Mouse (Mus musculus) liver, embryonic 14.5 days (tissue): ENCODE data around the gene C1galt1c1. TPM values are rescaled to one million over a fixed set of nuclear protein-coding genes. Genes with fewer than 3 reads are reported as not detected.

Source experiments
- ATAC-seq: fragments of 200-750 bp; cut with Nextera tagmentation; 2 replicates; pipeline ENCODE4 v1.8.0; 2017; ENCODE audit warnings: moderate number of reproducible peaks, mild to moderate bottlenecking, moderate library complexity; ENCODE audit not compliant: insufficient read depth
- DNase-seq, 3 experiments: peaks; one replicate each; pipeline ENCODE4 v3.0.0-alpha.2; 2012 to 2013; ENCODE audit warnings: low read depth in 3 of 3, low spot score in 3 of 3
- H3K27ac ChIP-seq: fragments of 300-500 bp; sonication (generic); 2 replicates; pipeline ENCODE4 v1.5.1; 2014; ENCODE audit warnings: moderate library complexity, mild to moderate bottlenecking, control low read depth, inconsistent platforms
- H3K27me3 ChIP-seq: fragments of 300-500 bp; sonication (generic); 2 replicates; pipeline ENCODE4 v1.6.1; 2014; ENCODE audit warnings: mild to moderate bottlenecking, low read length, moderate library complexity; ENCODE audit not compliant: control insufficient read depth, insufficient read depth
- H3K36me3 ChIP-seq: fragments of 300-500 bp; sonication (generic); replicated peaks from 2 replicates; pipeline ENCODE4 v1.6.1; 2014; ENCODE audit warnings: low read depth; ENCODE audit not compliant: control insufficient read depth, insufficient read depth
- H3K4me1 ChIP-seq, 2 experiments: fragments of 200-500 bp in 1 of 2; fragments of 300-500 bp in 1 of 2; sonication (generic) in 1 of 2; replicated peaks; 2 replicates each; pipeline ENCODE4 v1.6.1; 2012 to 2014; ENCODE audit warnings: antibody characterized with exemption in 1 of 2, inconsistent platforms in 1 of 2, low read length in 1 of 2; ENCODE audit not compliant: control insufficient read depth in 2 of 2, insufficient read depth in 2 of 2
- H3K4me2 ChIP-seq: fragments of 300-500 bp; sonication (generic); 2 replicates; pipeline ENCODE4 v1.6.1; 2014; ENCODE audit warnings: low read depth, mild to moderate bottlenecking, control low read depth, moderate library complexity
- H3K4me3 ChIP-seq, 2 experiments: fragments of 200-500 bp in 1 of 2; fragments of 300-500 bp in 1 of 2; sonication (generic) in 1 of 2; 2 replicates each; pipeline ENCODE4 v1.5.1; 2012 to 2014; ENCODE audit warnings: low read depth in 2 of 2, low read length in 2 of 2, mild to moderate bottlenecking in 2 of 2, control low read depth in 1 of 2, inconsistent platforms in 1 of 2, moderate library complexity in 1 of 2; ENCODE audit not compliant: insufficient read depth in 1 of 2
- H3K9ac ChIP-seq: fragments of 300-500 bp; sonication (generic); replicated peaks from 2 replicates; pipeline ENCODE4 v1.6.1; 2014; ENCODE audit warnings: mild to moderate bottlenecking, control low read depth, moderate library complexity
- H3K9me3 ChIP-seq: fragments of 300-500 bp; sonication (generic); 2 replicates; pipeline ENCODE4 v1.6.1; 2016; ENCODE audit warnings: low read length, mixed read lengths; ENCODE audit not compliant: control insufficient read depth
- CTCF ChIP-seq: IDR thresholded peaks from 2 replicates; pipeline ENCODE4 v1.5.1; 2016; ENCODE audit warnings: antibody characterized with exemption, low read depth, control low read depth
- EP300 ChIP-seq: IDR thresholded peaks from 2 replicates; pipeline ENCODE4 v1.6.1; 2016; ENCODE audit warnings: antibody characterized with exemption, low read depth
- WGBS: fragments of 180-500 bp; shearing (Covaris S2); extraction: QIAGEN DNeasy Blood & Tissue Kit; methylation state at CpG from one replicate; pipeline ENCODE4 v1.1.7; 2014; ENCODE audit not compliant: insufficient replicate concordance; 5-methylcytosine and 5-hydroxymethylcytosine counted together
- polyA plus RNA-seq, 2 experiments: library from polyadenylated mRNA; depleted of rRNA in 1 of 2; stranded (reverse) in 1 of 2; unstranded in 1 of 2; fragments of >200 nt; fragmentation: Nextera tagmentation in 1 of 2; extraction: Ambion mirVana in 1 of 2; gene quantifications; 2 replicates each; pipeline versions ENCODE4 v1.2.1 to v1.2.3; 2012 to 2014

Gene C1galt1c1
- polyA plus RNA-seq, 2 experiments = 8.6 to 16.9 TPM

- Histone ChIP-seq H3K9me3 (no peaks in the 10 kb centered on the region), H3K4me1 (peaks cover 5 to 29% of the 10 kb centered on the region in 2 experiments; a peak in 3 of 4 replicates), H3K36me3 (no peaks in the 10 kb centered on the region), H3K4me3 (no peak overlapping the region), H3K27ac (no peak overlapping the region), H3K4me2 (no peak overlapping the region), H3K9ac (no peak overlapping the region), H3K27me3 (no peaks in the 10 kb centered on the region)
- WGBS = 42% methylated on average over 3 of the region's 3 CpGs
- ATAC-seq = peak; percentile 55; the same call in 1 of the 2 replicates
- TF ChIP-seq EP300 = no peak
- DNase-seq = peak in 1 of 3 experiments; percentile 16
These were observed 43.1 kb downstream of the C1galt1c1 start for GRCm38 (mm10) chrX:38591749-38592148.

GRCm38 (mm10) chrX:38589827-38590226 lies 45.1 kb downstream of the C1galt1c1 start:
- ATAC-seq = peak; percentile 73; the same call in 1 of the 2 replicates
- no peaks in the 10 kb centered on the region for H3K36me3 ChIP-seq
- H3K9ac ChIP-seq = no peak overlapping the region
- 24% methylated on average over 4 of the region's 4 CpGs for WGBS
- H3K4me2 ChIP-seq = no peak overlapping the region
- peak in 2 of 3 experiments; percentile 20 to 49 for DNase-seq
- no peaks in the 10 kb centered on the region for H3K27me3 ChIP-seq
- H3K9me3 ChIP-seq = no peaks in the 10 kb centered on the region
- H3K4me1 ChIP-seq = peaks cover 5 to 29% of the 10 kb centered on the region in 2 experiments; a peak in 3 of 4 replicates
- H3K4me3 ChIP-seq = no peak overlapping the region
- TF ChIP-seq EP300 (peak; percentile 57), CTCF (no peak)
- H3K27ac ChIP-seq = no peak overlapping the region; the same call in 1 of the 2 replicates

GRCm38 (mm10) chrX:38583261-38583660 lies 51.6 kb downstream of the C1galt1c1 start:
- ATAC-seq (peak; percentile 81), DNase-seq (peak in 1 of 3 experiments; percentile 26)
- no peaks in the 10 kb centered on the region for H3K27me3 ChIP-seq
- no peaks in the 10 kb centered on the region for H3K36me3 ChIP-seq
- TF ChIP-seq EP300 (peak; percentile 79), CTCF (no peak)
- no peak overlapping the region for H3K9ac ChIP-seq
- H3K4me3 ChIP-seq = no peak overlapping the region
- H3K27ac ChIP-seq = no peak overlapping the region
- no peaks in the 10 kb centered on the region for H3K9me3 ChIP-seq
- H3K4me2 ChIP-seq = no peak overlapping the region
- H3K4me1 ChIP-seq = peaks cover 0 to 15% of the 10 kb centered on the region in 2 experiments; a peak in 3 of 4 replicates

DNA sequence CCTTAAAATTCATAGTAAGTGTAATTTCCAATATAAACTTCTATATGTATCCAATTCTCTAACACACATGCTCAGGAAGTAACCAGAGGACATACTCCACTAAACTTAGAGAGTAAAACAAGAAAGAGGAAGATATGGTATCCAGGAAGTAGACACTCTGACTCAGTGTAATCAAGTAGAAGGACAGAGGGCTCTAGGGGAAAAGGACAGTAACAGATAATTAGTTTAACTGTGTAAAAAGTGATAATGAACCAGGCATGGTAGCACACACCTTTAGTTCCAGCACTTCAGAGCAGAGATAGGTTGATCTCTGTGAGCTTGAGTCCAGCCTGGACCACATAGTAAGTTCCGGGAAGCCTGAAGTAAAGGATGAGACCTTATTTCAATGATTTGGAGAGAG lies 53.7 kb downstream of the C1galt1c1 start:
- Histone ChIP-seq H3K27ac (no peak overlapping the region), H3K9ac (no peak overlapping the region), H3K4me2 (no peak overlapping the region), H3K27me3 (no peaks in the 10 kb centered on the region), H3K36me3 (no peaks in the 10 kb centered on the region), H3K9me3 (no peaks in the 10 kb centered on the region), H3K4me3 (no peak overlapping the region), H3K4me1 (peaks cover 0 to 17% of the 10 kb centered on the region in 2 experiments; a peak in 3 of 4 replicates)
- 71% methylated on average over 1 of the region's 1 CpGs for WGBS
- ATAC-seq (no peak), DNase-seq (no peak)
- TF ChIP-seq EP300 (no peak), CTCF (no peak)

Other genes starting within 250 kb of the C1galt1c1 start
- 26.3 and 30.6 TPM in 2 replicates for gene Lamp2, start 178.6 kb downstream of the C1galt1c1 start, polyA plus RNA-seq (2012; rRNA removed)
- gene Lamp2, start 178.6 kb downstream of the C1galt1c1 start, polyA plus RNA-seq (2014; fragmentation: Nextera tagmentation; extraction: Ambion mirVana) = 77.2 and 79.2 TPM in 2 replicates
- gene Cul4b, start 58.9 kb downstream of the C1galt1c1 start, polyA plus RNA-seq (2012; rRNA removed) = 3.5 and 7.2 TPM in 2 replicates
- gene Cul4b, start 58.9 kb downstream of the C1galt1c1 start, polyA plus RNA-seq (2014; fragmentation: Nextera tagmentation; extraction: Ambion mirVana) = 12.9 and 13.3 TPM in 2 replicates
- gene Mcts1, start 34.5 kb downstream of the C1galt1c1 start, polyA plus RNA-seq (2012; rRNA removed) = 15.9 and 23.8 TPM in 2 replicates
- 44.4 and 47.8 TPM in 2 replicates for gene Mcts1, start 34.5 kb downstream of the C1galt1c1 start, polyA plus RNA-seq (2014; fragmentation: Nextera tagmentation; extraction: Ambion mirVana)
- gene 6030498E09Rik, start 137.6 kb upstream of the C1galt1c1 start, polyA plus RNA-seq (2012; rRNA removed) = 0.08 and 0.19 TPM in 2 replicates
- gene 6030498E09Rik, start 137.6 kb upstream of the C1galt1c1 start, polyA plus RNA-seq (2014; fragmentation: Nextera tagmentation; extraction: Ambion mirVana) = 0.08 TPM in 1 of 2 replicates, not detected in the other